Mouse (Mus musculus) spleen, adult 2 months (tissue): ENCODE measurements around the gene Rps6kl1.

Source experiments
- CTCF ChIP-seq: fragments of 200-500 bp; IDR thresholded peaks from 2 replicates; pipeline ENCODE4 v1.5.1; 2011; ENCODE audit warnings: mild to moderate bottlenecking, inconsistent platforms; ENCODE audit not compliant: insufficient read depth, insufficient read length, insufficient replicate concordance; ENCODE audit errors: extremely low read depth
- POLR2A ChIP-seq: fragments of 200-500 bp; IDR thresholded peaks from 2 replicates; pipeline ENCODE4 v1.6.1; 2011; ENCODE audit warnings: low read depth, low read length, inconsistent platforms

DNA sequence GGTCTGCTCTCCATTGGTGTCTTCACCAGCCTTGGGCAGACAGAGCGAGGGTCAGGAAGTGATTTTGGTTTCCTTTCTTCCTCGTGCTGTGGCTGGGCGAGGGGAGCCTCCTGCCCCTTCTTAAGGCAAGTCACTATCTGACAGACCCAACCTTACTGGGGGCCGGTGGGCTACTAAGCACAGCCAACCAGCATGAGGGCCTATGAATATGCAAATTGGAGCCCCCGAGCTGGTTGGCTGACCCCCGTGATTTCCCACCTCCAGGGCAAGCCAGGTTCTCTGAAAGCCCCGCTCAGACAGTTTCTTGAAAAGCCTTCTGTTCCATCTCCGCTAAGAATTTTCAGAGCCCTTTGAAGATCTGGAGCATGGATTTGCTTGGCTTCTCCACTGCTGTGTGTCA lies 44.8 kb downstream of the Rps6kl1 start:
- TF ChIP-seq CTCF (no peak), POLR2A (no peak)
